Mouse (Mus musculus) cerebellum, adult 18-20 months (tissue): ENCODE results near the gene Hmga2.

Source experiments
- DNase-seq, 2 experiments: peaks; one replicate each; pipeline ENCODE4 v3.0.0; 2021

Gene Hmga2

DNA sequence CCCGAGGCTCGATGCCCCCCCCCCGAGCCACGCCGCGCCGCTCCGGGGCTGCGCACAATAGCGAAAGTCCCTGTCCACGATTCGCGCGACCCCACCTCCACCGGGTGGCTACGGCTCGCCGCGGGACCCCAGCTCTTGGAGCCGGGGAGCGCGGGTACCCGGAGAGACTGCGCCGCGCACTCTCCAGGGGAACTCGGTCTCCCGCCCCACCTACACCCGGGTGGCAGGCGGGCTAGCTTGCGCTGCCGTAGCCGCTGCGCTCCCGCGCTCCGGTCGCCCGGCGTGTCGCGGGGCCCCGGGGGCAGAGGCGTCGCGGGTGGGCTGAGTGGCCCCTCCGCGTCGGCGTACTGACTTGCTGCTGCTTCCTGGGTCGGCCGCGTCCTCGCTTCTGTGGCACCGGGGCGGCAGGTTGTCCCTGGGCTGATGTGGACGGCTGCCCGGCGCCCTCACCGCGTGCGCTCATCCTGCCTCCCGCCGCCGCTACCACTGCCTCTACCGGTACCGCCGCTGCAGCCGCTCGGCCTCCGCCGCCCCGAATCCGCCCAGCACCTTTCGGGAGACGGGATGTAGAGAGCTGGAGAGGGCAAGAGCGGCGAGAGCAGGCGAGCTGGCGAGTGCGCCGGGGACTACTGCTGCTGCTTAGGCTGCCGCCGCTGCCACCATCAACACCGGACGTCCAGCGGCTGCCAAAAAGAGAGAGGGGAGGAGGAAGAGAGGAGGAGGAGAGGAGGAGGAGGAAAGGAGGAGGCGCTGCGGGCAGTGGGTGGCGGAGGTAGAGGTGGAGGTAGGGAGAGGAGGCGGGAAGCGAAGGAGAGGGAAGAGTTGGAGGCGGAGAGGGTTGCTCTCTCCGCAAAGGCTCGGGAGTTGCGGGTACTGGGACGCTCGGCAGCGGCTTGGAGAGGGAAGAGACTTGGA, at the start of gene Hmga2:
TSS of gene Hmga2 (minus strand) at position 869 of the 915 bp plus-strand sequence.
- peak in 1 of 2 experiments; percentile 3 for DNase-seq

DNA sequence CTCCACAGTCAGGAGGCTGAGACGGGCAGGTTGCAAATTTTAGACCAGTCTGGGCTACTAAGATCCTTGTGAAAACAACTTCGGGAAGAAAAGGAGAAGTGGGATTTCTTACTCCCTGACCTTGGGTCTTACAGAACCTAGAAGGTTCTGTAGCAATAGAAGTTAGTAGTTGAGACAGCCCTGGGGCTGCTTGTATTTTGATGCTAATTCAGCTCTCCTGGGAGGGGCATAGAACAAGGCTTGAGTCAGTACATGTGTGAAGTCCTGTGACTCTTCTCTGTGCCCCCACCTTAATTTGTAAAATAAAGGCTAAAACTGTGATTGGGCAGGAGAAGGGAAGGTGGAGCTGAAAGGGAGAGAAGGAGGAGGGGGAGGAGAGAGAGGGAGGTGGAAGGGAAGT, 46.7 kb upstream of the Hmga2 start:
- no peak for DNase-seq

DNA sequence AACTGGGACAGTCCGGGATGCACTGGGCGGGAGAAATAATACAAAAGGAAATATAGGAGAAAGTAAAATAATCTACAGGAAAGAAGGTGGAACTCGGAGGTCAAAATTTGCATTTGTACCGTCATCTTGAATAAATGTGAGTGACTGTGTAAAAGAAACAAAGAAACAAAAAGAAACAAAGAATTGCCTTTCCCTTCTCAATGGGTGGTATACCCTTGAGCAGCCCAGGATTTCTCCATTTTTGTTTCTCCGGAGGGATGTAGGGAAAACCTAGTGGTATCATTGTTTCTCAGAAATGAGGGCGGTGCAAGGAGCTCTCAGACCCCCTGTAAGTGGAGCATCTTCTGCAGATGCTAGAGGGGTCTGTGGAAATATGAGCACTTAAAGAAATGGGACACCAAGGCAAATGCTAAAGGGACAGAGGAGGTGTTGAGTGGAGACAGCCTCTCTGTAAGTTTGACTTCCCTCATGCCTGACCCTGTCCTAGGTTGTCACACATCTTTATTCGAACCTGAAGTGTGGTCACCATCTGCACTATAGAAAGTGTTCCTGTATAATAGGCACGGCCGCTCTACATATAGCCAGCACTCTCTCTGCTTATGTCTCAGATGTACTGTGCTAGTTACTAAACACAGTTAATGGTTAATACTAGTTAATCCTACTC, 45.8 kb upstream of the Hmga2 start:
- no peak for DNase-seq

GRCm38 (mm10) chr10:120516311-120516710, 40.0 kb upstream of the Hmga2 start:
- DNase-seq = no peak

GRCm38 (mm10) chr10:120513721-120514120, 37.5 kb upstream of the Hmga2 start:
- no peak for DNase-seq

DNA sequence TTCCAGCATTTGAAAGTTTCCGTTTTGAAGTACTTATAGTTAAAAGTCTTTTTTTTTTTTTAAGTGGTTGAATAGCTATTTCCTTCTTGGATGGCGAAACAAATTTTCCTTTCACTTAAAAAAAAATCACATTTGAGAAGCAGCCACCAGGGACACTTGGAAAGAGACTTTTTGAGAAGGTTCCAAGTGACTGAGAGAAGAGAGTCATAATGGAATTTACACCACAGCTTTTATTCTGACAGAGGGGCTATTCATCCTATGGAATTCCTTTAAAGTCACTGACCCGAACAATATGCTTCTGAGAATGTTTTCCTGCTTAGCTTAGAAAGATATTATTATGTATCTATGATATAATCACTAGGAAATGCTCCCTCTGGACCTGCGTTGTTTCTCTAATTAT, 36.7 kb upstream of the Hmga2 start:
- DNase-seq = no peak

- no peak for DNase-seq
Measured at GRCm38 (mm10) chr10:120512121-120512520, 35.9 kb upstream of the Hmga2 start.

DNA sequence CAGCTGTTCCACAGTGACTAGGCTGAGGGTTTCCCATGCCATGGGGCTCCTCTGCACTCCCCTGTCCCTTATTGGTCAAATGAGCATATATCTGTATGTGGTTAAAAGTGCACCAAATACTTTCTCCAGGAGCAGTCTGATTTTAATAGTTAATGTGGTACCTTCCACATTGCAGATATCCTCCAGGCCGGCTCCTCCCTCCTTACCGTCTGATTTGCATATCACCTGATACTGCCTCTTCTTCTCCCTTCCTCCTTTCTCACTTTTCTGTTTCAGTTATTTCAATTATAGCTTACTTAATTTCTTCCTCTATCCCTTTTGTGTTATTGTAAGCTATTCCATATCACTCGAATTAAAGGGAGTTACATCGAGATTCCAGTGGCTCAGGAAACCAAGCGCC, 27.7 kb upstream of the Hmga2 start:
- no peak for DNase-seq

DNA sequence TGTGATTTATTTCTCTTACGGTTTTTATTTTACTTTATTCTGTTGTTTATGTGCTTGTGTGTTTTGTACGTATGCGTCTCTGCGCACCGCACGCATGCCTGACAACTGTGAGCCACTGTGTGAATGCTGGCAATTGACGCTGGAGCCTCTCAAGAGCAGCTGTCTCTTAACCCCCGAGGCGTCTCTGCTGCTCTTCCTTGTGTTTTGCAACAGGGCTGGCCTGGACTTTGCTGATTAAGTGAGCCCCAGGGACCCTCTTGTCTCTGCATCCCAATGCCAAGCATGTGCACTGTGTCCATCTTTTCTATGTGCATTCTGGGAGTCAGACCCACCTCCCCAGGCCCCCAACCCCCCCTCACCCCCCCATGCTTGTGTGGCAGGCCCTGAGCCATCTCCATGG, 24.5 kb upstream of the Hmga2 start:
- DNase-seq = no peak

DNA sequence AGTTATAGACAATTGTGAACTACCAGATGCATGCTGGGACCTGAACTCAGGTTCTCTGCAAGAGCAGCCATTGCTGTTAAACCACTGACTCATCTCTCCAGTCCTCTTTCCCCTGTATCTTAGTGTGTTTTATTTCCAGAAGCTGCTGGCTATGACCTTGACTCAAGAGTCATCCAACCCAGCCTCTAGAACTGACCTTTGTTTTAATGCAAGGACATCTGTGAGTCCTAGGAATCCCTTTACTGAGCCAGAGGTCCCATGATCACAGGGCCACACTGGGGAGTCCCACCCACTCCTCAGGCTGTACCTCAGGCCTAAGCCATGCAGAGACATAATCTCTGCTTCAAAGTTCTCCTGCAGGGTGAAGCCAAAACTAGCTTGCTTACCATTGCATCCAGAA, 21.8 kb upstream of the Hmga2 start:
- DNase-seq = no peak

DNA sequence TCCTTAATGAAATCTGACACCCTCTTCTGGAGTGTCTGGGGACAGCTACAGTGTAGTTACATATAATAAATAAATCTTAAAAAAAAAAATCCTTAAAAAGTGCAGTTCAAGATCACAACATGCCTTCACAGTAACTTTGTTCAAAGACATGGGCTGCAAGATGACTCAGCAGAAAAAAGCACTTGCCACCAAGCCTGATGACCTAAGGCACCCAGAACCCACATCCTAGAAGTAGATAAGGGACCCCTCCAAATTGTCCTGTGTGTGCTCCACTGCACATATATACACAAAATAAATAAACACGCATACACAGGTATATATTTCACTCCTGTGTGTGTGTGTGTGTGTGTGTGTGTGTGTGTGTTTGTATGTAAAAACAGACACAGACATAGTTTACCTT, 18.4 kb upstream of the Hmga2 start:
- no peak for DNase-seq

DNA sequence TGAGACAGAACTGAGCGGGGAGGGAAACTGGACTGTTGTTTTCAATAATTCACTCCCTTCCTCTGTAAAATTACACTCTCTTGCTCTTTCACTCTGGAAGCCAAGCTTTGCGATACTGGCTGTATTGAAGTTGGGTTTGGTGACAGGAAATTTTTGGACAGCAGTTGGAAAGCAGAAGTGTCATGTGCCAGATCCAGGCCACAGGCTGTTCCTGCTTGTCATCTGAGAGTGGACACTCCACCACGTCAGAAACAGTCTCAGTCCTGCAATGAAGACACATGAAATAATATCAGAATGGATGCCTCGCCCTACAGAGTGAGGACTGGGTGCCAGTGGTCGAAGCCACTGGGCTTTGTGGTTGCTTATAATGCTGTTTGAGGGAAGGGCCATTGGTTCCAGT, 15.2 kb upstream of the Hmga2 start:
- DNase-seq = no peak

GRCm38 (mm10) chr10:120489611-120490010, 13.3 kb upstream of the Hmga2 start:
- no peak for DNase-seq

- DNase-seq = no peak
Measured at GRCm38 (mm10) chr10:120488526-120488925, 12.3 kb upstream of the Hmga2 start.

GRCm38 (mm10) chr10:120487881-120488280, 11.6 kb upstream of the Hmga2 start:
- DNase-seq = no peak

- no peak for DNase-seq
Measured at GRCm38 (mm10) chr10:120485461-120485860, 9.2 kb upstream of the Hmga2 start.

DNA sequence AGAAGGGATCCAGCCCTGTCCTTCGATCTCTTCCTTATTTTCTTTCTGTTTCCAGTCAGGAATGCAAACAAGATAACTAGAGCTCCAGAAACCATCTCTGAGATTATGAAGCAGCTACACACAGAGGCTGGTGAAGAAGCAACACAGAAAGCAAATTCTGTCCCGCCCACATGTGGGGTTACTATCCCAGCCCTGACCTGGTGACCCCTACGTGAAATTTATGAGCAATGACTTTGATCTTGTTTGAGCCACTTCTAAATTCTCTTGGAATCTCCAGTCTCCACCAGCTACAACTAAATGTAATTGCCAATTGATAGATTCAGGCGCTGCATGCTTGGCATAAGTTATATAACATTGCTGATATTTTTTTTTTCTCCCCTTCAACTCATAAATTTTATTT, 7.9 kb upstream of the Hmga2 start:
- DNase-seq = no peak

DNA sequence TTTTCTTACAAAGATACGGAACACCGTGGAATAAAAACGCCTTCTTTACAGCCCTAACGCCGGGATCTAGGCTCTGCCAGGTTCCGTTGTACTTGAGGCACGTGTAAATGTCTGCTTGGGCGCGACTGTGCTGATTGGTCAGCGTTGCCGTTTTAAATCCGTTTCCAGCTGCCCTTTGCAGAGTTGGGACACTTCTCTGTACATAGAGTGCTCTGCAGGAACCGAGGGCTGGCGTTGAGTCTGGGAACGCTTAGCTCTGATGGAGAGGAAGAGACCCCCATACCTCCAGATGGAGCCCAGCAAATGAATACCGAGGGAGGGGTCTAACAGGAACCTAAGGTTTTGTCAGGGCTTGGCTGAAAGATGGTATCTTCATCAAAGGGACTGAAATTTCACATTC, 1.9 kb upstream of the Hmga2 start:
- no peak for DNase-seq

GRCm38 (mm10) chr10:120477501-120477900, 1.2 kb upstream of the Hmga2 start:
- DNase-seq = no peak

DNA sequence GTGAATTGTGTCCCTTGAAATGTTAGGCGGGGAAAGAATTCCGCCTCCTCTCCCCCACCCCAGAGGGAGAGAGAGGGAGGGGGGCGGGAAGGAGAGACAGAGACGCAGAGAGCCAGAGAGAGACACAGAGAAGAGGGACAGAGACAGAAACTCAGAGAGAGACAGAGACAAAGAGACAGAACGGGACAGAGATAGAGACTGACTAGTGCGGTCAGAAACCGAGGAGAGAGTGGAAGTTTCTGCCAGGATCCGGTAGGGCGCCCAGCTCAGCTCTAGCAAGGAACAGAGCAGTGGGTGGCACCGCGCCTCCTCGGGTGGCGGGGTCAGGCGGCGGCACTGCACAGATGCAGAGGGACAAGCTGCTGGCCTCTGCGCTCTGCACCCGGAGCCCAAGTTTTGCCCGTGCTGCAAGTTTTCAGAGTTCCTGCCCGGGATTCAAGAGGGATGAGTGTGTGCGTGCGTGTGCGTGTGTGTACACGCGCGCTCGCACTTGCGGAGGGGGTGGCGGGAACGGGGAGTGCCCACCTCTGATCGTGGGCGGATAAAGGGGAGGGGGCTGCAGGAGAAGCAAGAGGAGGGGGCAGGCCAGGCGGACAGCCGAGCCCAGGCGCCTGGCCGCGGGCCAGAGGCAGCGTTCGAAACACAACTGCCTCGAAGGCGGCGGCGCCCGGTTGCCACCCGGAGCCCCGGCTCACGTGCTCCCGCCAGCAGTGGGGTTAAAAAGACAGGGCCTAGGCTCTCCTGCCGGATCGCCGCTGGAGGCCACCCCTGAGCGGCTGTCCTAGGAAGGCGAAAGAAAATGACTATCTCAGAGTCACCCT, 457 bp upstream of the Hmga2 start:
- DNase-seq = peak in 1 of 2 experiments; percentile 8

DNA sequence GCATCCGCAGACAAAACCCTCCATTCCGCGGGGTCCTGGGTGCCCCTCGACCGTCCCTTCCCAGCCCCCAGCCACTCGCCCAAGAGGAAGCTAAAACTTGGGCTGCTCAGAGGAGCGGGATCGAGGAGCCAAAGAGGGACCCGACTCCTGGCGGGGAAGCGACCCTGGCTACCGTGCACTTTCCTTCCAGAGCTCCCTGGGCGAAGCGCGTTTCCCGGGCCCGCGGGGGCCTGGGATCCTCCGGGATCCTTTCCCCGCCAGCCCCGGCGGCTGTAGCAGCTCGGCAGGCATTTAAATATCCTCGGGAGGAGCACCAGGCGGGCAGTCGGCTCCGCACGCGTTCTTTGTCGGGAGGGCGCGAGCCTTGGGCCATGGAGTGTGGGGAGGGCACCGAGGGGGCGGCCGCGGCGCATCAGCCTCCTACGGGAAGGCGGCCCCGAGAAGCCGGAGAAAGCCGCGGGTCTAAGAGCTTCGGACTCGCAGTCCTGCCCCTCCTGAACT, 1.2 kb downstream of the Hmga2 start:
- peak in 1 of 2 experiments; percentile 1 for DNase-seq

- no peak for DNase-seq
Measured at GRCm38 (mm10) chr10:120474301-120474700, 2.0 kb downstream of the Hmga2 start.

GRCm38 (mm10) chr10:120473218-120473617, 3.1 kb downstream of the Hmga2 start:
- no peak for DNase-seq
